In genomic region chr11:29216196-29216595, GRCm38 (mm10) we compare ENCODE assay signal across 25 mouse cellular contexts. TPM values are rescaled to one million over a fixed set of nuclear protein-coding genes. Genes with fewer than 3 reads are reported as not detected.
A peak's percentile ranks its signal among the peaks of the same experiment; 100 is the strongest.
DNase-seq lines count a peak whose midpoint lies in the region; ATAC-seq and TF ChIP-seq lines count a peak whose summit lies in the region.
"Had no signal": no experiment of that assay in that cellular context is flagged by ENCODE, and none has a peak within 500 bp of the region (broad histone marks: within the 10 kb centered on the region; RNA-seq: fewer than 3 reads in every experiment).

No protein-coding gene starts in this region.

- peak; percentile 40 for DNase-seq in MEL (ENCODE audit: low read depth, low spot score)
- peak; percentile 14 for DNase-seq in c-Kit-positive CD71-positive TER-119-positive erythroid progenitor cells, embryonic 14.5 days (ENCODE audit: low spot score)
- DNase-seq in liver, embryonic 13.5 days: peak; percentile 4
- DNase-seq in spleen, postnatal 10 days (ENCODE audit: low spot score in 2 of 2): no peak
- DNase-seq in heart, adult 18-20 months: no peak
- no peak for DNase-seq in lung, adult 2 months
- DNase-seq in cerebellum, postnatal 36 days: no peak
- DNase-seq: adrenal gland, postnatal 10 days; adrenal gland, postnatal 36 days; cerebellum, adult 11 months; cerebellum, adult 2 months; cerebellum, adult 9-11 months; cerebellum, postnatal 25 days; embryo, embryonic 11 days; forebrain, postnatal 0 days; gastrocnemius, postnatal 36 days had no signal

- TF ChIP-seq EP300 in MEL (IDR thresholded peaks at IDR 0.05; ENCODE audit: low read depth in 1 of 2, low read length in 2 of 2): 0 out of 4 replicates have a peak, but pooled peaks of 1 of the 2 experiments have one; percentile 11

- H3K79me2 ChIP-seq in MEL (ENCODE audit: control insufficient read depth, insufficient read depth, low read length, poor library complexity): no peaks in the 10 kb centered on the region; the same call in 1 of the 2 replicates

- H3K9me3 ChIP-seq in MEL (replicated peaks; ENCODE audit: insufficient read depth, low read length): no peaks in the 10 kb centered on the region
- H3K9me3 ChIP-seq in liver, embryonic 13.5 days (replicated peaks): no peaks in the 10 kb centered on the region
- H3K9me3 ChIP-seq in liver, embryonic 16.5 days (replicated peaks; ENCODE audit: control insufficient read depth, low read length): no peaks in the 10 kb centered on the region
- H3K9me3 ChIP-seq: embryonic facial prominence, embryonic 10.5 days; embryonic facial prominence, embryonic 13.5 days; hindbrain, embryonic 12.5 days; hindbrain, embryonic 15.5 days had no signal

- ATAC-seq in liver, embryonic 13.5 days (ENCODE audit: low read depth): peak; percentile 87
- peak; percentile 58 for ATAC-seq in liver, embryonic 16.5 days (ENCODE audit: low read depth)
- ATAC-seq: activated CD4-positive, CD25-positive, alpha-beta regulatory T cell, adult 4 months; CD4-positive, CD25-positive, alpha-beta regulatory T cell, adult 4 months; forebrain, embryonic 14.5 days; forebrain, postnatal 0 days had no signal

- no peak overlapping the region for H3K9ac ChIP-seq in MEL (ENCODE audit: control insufficient read depth, low read depth, low read length, poor library complexity, severe bottlenecking)
- H3K9ac ChIP-seq in liver, embryonic 13.5 days: no peak overlapping the region
- no peak overlapping the region for H3K9ac ChIP-seq in liver, embryonic 16.5 days (ENCODE audit: low read depth, low read length)
- H3K9ac ChIP-seq: embryonic facial prominence, embryonic 13.5 days; forebrain, postnatal 0 days; hindbrain, embryonic 12.5 days; hindbrain, embryonic 15.5 days had no signal

- WGBS in liver, embryonic 13.5 days (ENCODE audit: insufficient replicate concordance): 38% methylated on average over 2 of the region's 2 CpGs
- WGBS in liver, embryonic 16.5 days (ENCODE audit: insufficient replicate concordance): 42% methylated on average over 2 of the region's 2 CpGs
- 86% methylated on average over 2 of the region's 2 CpGs for WGBS in lung, adult 2 months

- TF ChIP-seq POLR2A in MEL (IDR thresholded peaks at IDR 0.05; ENCODE audit: control insufficient read depth in 1 of 2, insufficient read depth in 1 of 2, low read depth in 1 of 2, low read length in 2 of 2, poor library complexity in 1 of 2): no peak
- no peak for TF ChIP-seq POLR2A in lung, adult 2 months (IDR thresholded peaks at IDR 0.05; ENCODE audit: borderline replicate concordance, extremely low read depth, low read depth, low read length)

- H3K27me3 ChIP-seq in MEL (ENCODE audit: control insufficient read depth in 1 of 2, insufficient read depth in 2 of 2, low read length in 2 of 2): no peaks in the 10 kb centered on the region
- H3K27me3 ChIP-seq in liver, embryonic 13.5 days: no peaks in the 10 kb centered on the region
- H3K27me3 ChIP-seq in liver, embryonic 16.5 days (ENCODE audit: control insufficient read depth, insufficient read depth, low read depth, low read length): no peaks in the 10 kb centered on the region
- H3K27me3 ChIP-seq: embryonic facial prominence, embryonic 13.5 days; hindbrain, embryonic 12.5 days; hindbrain, embryonic 15.5 days had no signal

- H3K4me3 ChIP-seq in MEL (ENCODE audit: control insufficient read depth in 1 of 2, insufficient read depth in 1 of 2, low read depth in 2 of 2, low read length in 2 of 2): no peak overlapping the region
- H3K4me3 ChIP-seq in liver, embryonic 13.5 days (replicated peaks): no peak overlapping the region
- no peak overlapping the region for H3K4me3 ChIP-seq in liver, embryonic 16.5 days (ENCODE audit: low read depth, low read length)
- no peak overlapping the region for H3K4me3 ChIP-seq in lung, adult 2 months (replicated peaks; ENCODE audit: extremely low read depth, low read depth, low read length)
- H3K4me3 ChIP-seq: embryonic facial prominence, embryonic 10.5 days; embryonic facial prominence, embryonic 13.5 days; hindbrain, embryonic 12.5 days; hindbrain, embryonic 15.5 days had no signal

- TF ChIP-seq RAD21 in MEL (IDR thresholded peaks at IDR 0.05; ENCODE audit: low read depth, low read length): no peak

- peaks cover 14 to 80% of the 10 kb centered on the region in 2 experiments for H3K36me3 ChIP-seq in MEL (ENCODE audit: control insufficient read depth in 1 of 2, insufficient read depth in 2 of 2, low read length in 2 of 2)
- peaks cover 70% of the 10 kb centered on the region for H3K36me3 ChIP-seq in liver, embryonic 13.5 days
- peaks cover 54% of the 10 kb centered on the region for H3K36me3 ChIP-seq in liver, embryonic 16.5 days (ENCODE audit: control insufficient read depth, insufficient read depth)

- TF ChIP-seq CTCF in MEL (IDR thresholded peaks at IDR 0.05 in 2 of 3, conservative IDR thresholded peaks at IDR 0.05 in 1 of 3; ENCODE audit: control insufficient read depth in 1 of 3, insufficient read depth in 1 of 3, low read depth in 2 of 3, low read length in 3 of 3, poor library complexity in 1 of 3, severe bottlenecking in 1 of 3): no peak
- TF ChIP-seq CTCF in lung, adult 2 months (IDR thresholded peaks at IDR 0.05; ENCODE audit: insufficient read depth, low read length): no peak

- H3K4me1 ChIP-seq in MEL (ENCODE audit: control insufficient read depth in 1 of 2, insufficient read depth in 2 of 2, low read length in 2 of 2): no peaks in the 10 kb centered on the region
- H3K4me1 ChIP-seq in liver, embryonic 13.5 days (replicated peaks): peaks cover 12% of the 10 kb centered on the region
- H3K4me1 ChIP-seq in liver, embryonic 16.5 days (ENCODE audit: control insufficient read depth, low read depth, low read length): peaks cover 4% of the 10 kb centered on the region
- H3K4me1 ChIP-seq in lung, adult 2 months (ENCODE audit: control insufficient read depth, insufficient read depth, low read length): no peaks in the 10 kb centered on the region
- H3K4me1 ChIP-seq: embryonic facial prominence, embryonic 10.5 days; embryonic facial prominence, embryonic 13.5 days; hindbrain, embryonic 12.5 days; hindbrain, embryonic 15.5 days had no signal

- no peak overlapping the region for H3K4me2 ChIP-seq in liver, embryonic 13.5 days
- no peak overlapping the region for H3K4me2 ChIP-seq in liver, embryonic 16.5 days (ENCODE audit: low read depth, low read length)
- H3K4me2 ChIP-seq: embryonic facial prominence, embryonic 13.5 days; heart, embryonic 11.5 days; hindbrain, embryonic 12.5 days; hindbrain, embryonic 15.5 days had no signal

- H3K27ac ChIP-seq in MEL (ENCODE audit: control insufficient read depth, low read depth, low read length): no peak overlapping the region
- no peak overlapping the region; the same call in 1 of the 2 replicates for H3K27ac ChIP-seq in liver, embryonic 13.5 days
- H3K27ac ChIP-seq in liver, embryonic 16.5 days (ENCODE audit: low read length): no peak overlapping the region
- H3K27ac ChIP-seq: embryonic facial prominence, embryonic 10.5 days; embryonic facial prominence, embryonic 13.5 days; hindbrain, embryonic 12.5 days; hindbrain, embryonic 15.5 days had no signal

TF ChIP-seq in MEL, 35 proteins besides CTCF, POLR2A, EP300 and RAD21:
- TF ChIP-seq TCF12 (IDR thresholded peaks at IDR 0.05; ENCODE audit: low read depth, low read length): peak; percentile 32; the same call in 1 of the 2 replicates
- TF ChIP-seq TAL1 (IDR thresholded peaks at IDR 0.05; ENCODE audit: low read length): peak; percentile 23
- no peak for TF ChIP-seq JUND (IDR thresholded peaks at IDR 0.05; ENCODE audit: low read depth, low read length)
- no peak for TF ChIP-seq MXI1 (IDR thresholded peaks at IDR 0.05; ENCODE audit: low read depth, low read length)
- no peak for TF ChIP-seq MAX (IDR thresholded peaks at IDR 0.05; ENCODE audit: low read length)
- TF ChIP-seq NELFE (IDR thresholded peaks at IDR 0.05; ENCODE audit: low read depth, low read length): no peak
- TF ChIP-seq GATA1 (IDR thresholded peaks at IDR 0.05; ENCODE audit: low read depth, low read length): peak; percentile 48

RNA-seq across cellular contexts. Expression of gene Cfap36, which starts 31.0 kb away (rescaled TPM):
- 18.7 and 18.8 TPM in 2 replicates for total RNA-seq in MEL (2012; rRNA removed)
- 10 to 100 TPM in 1 of 2 experiments, not detected in 1; 17.8 TPM for polyA plus RNA-seq in MEL (2012; ENCODE audit: insufficient read depth in 1 of 2, insufficient read length in 2 of 2, low read depth in 1 of 2, low replicate concordance in 2 of 2, missing spikeins in 1 of 2)
- 18.9 and 20.8 TPM in 2 replicates for polyA plus RNA-seq in liver, embryonic 13.5 days (2015; fragmentation: Nextera tagmentation; extraction: Ambion mirVana)
- polyA plus RNA-seq in liver, embryonic 16.5 days (2015; fragmentation: Nextera tagmentation; extraction: Ambion mirVana): 8.8 and 9.8 TPM in 2 replicates
- 10 to 100 TPM; 13.7 to 17.4 TPM for total RNA-seq in heart, adult 18-20 months (2021)
- 7.6 and 9.6 TPM in 2 replicates for polyA plus RNA-seq in lung, adult 2 months (2012; rRNA removed)

RNA-seq across cellular contexts. Expression of gene Ppp4r3b, which starts 43.5 kb away (rescaled TPM):
- 95.7 and 98.0 TPM in 2 replicates for total RNA-seq in MEL (2012; rRNA removed)
- 100 to 1,000 TPM in 1 of 2 experiments, 10 to 100 TPM in 1; 58.9 to 145 TPM for polyA plus RNA-seq in MEL (2012; ENCODE audit: insufficient read depth in 1 of 2, insufficient read length in 2 of 2, low read depth in 1 of 2, low replicate concordance in 2 of 2, missing spikeins in 1 of 2)
- polyA plus RNA-seq in liver, embryonic 13.5 days (2015; fragmentation: Nextera tagmentation; extraction: Ambion mirVana): 48.7 and 67.6 TPM in 2 replicates
- 36.3 and 38.0 TPM in 2 replicates for polyA plus RNA-seq in liver, embryonic 16.5 days (2015; fragmentation: Nextera tagmentation; extraction: Ambion mirVana)
- 10 to 100 TPM; 27.6 to 36.5 TPM for total RNA-seq in heart, adult 18-20 months (2021)
- 7.3 and 10.2 TPM in 2 replicates for polyA plus RNA-seq in lung, adult 2 months (2012; rRNA removed)

Comparison
In these comparisons a context has a peak if more than half of its experiments do, and no peak if none do; other contexts are left out.
1. DNase-seq: peak in MEL (single experiment), c-Kit-positive CD71-positive TER-119-positive erythroid progenitor cells, embryonic 14.5 days (single experiment) and liver, embryonic 13.5 days (single experiment); none in spleen, postnatal 10 days (0 of 2), heart, adult 18-20 months (0 of 2), lung, adult 2 months (single experiment) and cerebellum, postnatal 36 days (0 of 2).